Mouse (Mus musculus): ENCODE data around the gene Capn11.
A peak's percentile ranks its signal among the peaks of the same experiment; 100 is the strongest.
"Not testable (repeated sequence)": the region's sequence is repeated elsewhere in the genome, so short reads cannot be mapped to it uniquely, and the experiment has no call there.

Gene Capn11

GRCm38 (mm10) chr17:45628885-45629855 is 30.0 kb downstream of the Capn11 start:
- no peak for DNase-seq (ENCODE audit: low read depth, low spot score)

GRCm38 (mm10) chr17:45628160-45628559 is 31.0 kb downstream of the Capn11 start:
- no peak for DNase-seq (ENCODE audit: low read depth, low spot score)

DNA sequence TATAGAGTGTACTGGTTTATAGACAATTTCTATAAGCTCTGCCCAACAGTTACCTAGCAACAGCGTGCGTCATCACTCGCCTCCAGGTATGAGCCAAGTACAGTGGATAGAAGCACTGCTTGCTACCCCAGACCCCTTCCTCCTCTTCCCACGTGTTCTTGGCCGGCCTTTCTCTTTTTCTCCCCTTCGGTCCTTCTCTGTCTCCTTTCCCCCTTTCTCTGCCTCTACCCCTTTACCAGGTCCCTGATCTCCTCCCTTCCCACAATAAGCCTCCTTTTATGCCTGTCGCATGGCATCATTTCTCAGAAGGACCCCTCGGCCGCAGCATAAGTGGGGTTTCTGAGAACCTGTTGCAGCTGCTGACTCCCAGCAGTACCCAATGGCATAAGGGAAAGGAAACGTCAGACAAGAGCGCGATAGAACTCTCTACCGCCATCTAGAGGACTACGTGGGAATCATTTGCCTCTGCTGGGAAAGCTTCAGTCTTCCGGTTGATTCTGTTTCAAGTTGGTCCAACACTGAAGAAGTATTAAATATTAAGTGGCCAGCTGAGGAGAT is 32.5 kb downstream of the Capn11 start:
- peak; percentile 81 for DNase-seq (ENCODE audit: low read depth, low spot score)

GRCm38 (mm10) chr17:45623425-45623824 is 35.7 kb downstream of the Capn11 start:
- DNase-seq (ENCODE audit: low read depth, low spot score), result not testable (repeated sequence)

DNA sequence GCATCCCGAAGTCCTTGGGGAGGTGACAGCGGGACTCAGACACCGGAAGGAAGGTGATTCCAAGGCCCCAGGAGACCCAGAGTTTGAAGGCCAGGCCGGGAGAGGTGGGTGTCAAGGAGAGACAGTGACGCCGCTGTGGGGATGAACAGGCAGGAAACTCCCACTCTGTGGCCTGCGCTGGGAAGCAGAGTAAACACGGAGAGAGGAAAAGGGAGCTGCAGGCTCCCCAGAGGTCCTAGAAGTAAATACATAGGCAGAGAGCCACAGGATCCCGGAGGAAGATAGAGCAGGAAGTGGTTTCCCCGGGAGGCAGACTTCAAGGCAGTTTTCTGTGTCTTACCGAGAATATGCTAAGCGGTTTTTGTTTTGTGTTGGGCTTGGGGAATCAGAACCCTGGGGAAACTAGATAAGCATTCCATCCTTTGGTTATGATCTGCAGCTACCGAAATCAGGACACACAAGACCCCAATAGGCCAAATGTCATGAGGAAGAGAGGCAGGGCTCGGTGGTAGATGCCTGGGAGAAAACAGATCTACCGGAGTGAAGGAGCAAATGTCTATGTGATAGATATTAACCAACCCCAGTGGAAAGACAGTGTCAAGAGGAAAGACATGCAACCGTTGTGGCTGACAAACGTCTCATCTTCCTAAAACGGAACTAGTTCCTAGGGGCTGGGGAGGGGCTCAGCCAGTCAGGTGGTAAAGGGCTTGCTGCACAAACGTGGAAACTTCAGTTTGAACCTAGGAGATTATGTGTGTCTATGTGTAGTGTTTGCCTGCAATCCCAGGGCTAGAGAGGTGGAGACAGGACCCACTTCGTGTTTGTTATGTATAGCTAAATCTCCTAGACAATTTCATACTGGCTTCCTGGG is 39.5 kb downstream of the Capn11 start:
- DNase-seq (ENCODE audit: low read depth, low spot score), result no peak

- no peak for DNase-seq (ENCODE audit: low read depth, low spot score)
These were observed 40.2 kb downstream of the Capn11 start for GRCm38 (mm10) chr17:45618941-45619385.

GRCm38 (mm10) chr17:45617655-45618054 is 41.5 kb downstream of the Capn11 start:
- no peak for DNase-seq (ENCODE audit: low read depth, low spot score)

GRCm38 (mm10) chr17:45616679-45617078 is 42.4 kb downstream of the Capn11 start:
- DNase-seq (ENCODE audit: low read depth, low spot score), result no peak

- no peak for DNase-seq (ENCODE audit: low read depth, low spot score)
These were observed 43.0 kb downstream of the Capn11 start for GRCm38 (mm10) chr17:45616046-45616650.

DNA sequence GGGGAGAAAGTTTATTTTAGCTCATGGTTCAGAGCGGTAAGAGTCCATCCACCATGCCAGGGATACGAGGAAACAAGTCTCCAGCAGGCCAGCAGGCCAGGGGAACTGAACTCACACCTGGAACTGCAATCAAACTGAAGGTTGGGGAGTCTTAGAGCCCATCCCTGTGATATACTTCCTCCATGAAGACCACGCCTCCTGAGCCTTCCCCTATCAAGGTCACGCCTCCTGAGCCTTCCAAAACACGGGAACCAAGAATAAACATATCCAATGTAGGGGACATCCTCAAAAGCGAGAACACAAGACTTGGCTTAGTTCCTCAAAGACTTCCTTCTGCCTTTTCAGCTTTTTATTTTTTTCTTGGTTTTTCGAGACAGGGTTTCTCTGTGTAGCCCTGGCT is 46.2 kb downstream of the Capn11 start:
- no peak for DNase-seq (ENCODE audit: low read depth, low spot score)

GRCm38 (mm10) chr17:45612008-45612407 is 47.1 kb downstream of the Capn11 start:
- DNase-seq (ENCODE audit: low read depth, low spot score), result no peak

DNA sequence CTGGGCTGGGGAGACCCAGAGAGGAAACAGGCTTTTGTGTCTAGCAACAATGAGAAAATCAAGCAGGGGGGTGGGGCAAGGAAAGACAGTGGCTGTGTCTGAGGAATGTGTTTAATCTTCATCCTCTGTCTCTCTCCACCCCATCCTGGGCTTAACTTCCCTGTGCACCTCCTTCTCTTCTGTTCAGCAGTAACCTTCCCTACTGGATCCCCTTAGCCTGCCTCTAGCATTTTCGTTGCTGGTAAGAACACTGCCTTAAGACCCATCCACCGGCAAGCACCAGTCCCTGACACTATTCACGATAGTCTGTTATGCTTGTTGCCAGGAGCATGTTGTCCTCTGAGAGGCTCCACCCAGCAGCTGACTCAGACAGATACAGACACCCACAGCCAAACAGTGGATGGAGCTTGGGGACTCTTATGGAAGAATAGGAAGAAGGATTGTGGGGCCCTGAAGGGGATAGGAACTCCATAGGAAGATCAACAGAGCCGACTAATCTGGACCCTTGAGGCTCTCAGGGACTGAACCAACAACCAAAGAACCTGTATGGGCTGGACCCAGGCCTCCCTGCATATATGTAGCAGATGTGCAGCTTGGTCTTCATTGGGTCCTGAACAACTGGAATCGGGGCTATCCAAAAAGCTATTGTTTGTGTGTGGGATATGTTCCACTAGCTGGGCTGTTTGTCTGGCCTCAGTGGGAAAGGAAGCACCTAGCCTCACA is 48.8 kb downstream of the Capn11 start:
- DNase-seq (ENCODE audit: low read depth, low spot score), result no peak

DNA sequence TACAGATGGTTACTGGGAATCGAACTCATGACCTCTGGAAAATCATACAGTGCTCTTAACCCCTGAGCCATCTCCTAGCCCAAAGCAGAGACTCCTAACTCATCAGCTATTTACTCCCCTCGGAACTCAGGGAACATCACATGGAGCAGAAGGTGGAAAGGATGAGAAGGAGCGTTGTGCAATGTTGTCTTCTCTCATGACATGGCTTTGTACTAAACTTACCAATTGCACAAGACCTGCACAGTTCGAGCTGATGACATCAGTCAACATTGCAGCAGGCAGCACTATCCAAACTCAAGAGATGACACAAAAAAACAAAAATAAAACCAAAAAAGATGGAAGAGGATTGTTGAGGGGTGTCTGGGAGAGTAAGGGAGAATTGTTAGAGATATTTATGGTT is 50.7 kb downstream of the Capn11 start:
- DNase-seq (ENCODE audit: low read depth, low spot score), result no peak

DNA sequence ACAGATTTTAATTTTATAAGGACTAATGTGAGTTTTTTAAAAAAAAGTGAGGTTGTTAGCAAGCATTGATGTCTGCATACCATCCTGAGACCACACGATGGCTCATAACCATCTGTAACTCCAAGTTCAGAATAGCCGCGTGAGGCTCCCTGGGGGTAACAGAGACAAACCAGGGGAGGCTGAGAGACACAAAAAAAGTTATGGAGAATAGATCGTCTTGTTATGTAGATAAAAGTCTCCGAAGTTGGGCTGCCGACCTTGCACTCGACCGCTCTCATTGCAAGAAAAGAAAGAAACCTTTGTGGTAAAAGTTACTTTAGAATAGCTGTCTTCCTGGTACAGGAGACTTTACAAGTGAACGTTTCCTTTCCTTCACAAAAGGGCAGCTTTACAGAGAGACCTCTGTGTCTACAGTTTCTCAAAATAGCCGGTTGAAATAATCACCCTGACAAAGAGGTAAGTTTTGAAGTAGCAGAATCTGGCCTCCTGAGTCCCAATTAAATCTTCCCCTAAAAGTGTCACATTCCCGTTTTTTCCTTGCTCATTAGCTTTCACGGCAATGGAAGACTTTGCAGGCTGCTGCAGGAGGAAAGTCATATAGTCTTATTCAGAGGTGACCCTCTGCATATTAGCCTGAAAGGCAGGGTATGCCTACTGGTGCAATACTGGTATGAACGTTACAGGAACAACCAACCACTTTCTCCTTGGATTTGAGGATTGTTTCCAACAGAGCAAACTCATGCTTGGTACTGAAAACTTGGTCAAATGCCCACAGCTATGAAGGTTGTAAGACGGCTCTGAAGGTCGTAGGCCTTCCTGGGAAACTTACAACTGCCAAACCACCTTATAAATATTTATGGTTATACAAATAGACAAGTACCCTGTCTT is 51.9 kb downstream of the Capn11 start:
- DNase-seq (ENCODE audit: low read depth, low spot score), result no peak

GRCm38 (mm10) chr17:45602984-45603383 is 56.1 kb downstream of the Capn11 start:
- no peak for DNase-seq (ENCODE audit: low read depth, low spot score)

GRCm38 (mm10) chr17:45601877-45602304 is 57.2 kb downstream of the Capn11 start, which contains the start of gene Mymx:
Gene Mymx (minus strand): TSS chr17:45602102.
- no peak for DNase-seq (ENCODE audit: low read depth, low spot score)

DNA sequence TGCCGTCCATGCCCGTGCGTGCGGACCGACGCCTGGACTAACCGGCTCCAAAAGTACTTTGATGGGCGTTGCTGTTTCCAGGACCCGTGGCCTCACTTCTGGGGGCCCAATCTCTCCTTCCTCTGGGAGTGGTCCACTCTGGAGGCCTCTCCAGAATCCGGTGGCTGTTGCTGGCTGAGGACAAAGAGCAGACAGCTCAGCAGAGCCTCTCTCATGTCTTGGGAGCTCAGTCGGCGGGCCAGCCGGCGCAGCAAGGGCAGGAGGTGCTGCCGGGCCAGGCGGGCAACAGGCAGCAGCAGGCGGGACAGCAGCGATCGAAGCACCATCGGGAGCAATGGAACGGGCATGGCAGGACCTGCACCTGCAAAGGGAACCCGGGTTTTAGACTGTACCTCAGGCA is 57.8 kb downstream of the Capn11 start:
- no peak for DNase-seq (ENCODE audit: low read depth, low spot score)

- DNase-seq (ENCODE audit: low read depth, low spot score), result no peak
These were observed 58.9 kb downstream of the Capn11 start for GRCm38 (mm10) chr17:45600267-45600666.

DNA sequence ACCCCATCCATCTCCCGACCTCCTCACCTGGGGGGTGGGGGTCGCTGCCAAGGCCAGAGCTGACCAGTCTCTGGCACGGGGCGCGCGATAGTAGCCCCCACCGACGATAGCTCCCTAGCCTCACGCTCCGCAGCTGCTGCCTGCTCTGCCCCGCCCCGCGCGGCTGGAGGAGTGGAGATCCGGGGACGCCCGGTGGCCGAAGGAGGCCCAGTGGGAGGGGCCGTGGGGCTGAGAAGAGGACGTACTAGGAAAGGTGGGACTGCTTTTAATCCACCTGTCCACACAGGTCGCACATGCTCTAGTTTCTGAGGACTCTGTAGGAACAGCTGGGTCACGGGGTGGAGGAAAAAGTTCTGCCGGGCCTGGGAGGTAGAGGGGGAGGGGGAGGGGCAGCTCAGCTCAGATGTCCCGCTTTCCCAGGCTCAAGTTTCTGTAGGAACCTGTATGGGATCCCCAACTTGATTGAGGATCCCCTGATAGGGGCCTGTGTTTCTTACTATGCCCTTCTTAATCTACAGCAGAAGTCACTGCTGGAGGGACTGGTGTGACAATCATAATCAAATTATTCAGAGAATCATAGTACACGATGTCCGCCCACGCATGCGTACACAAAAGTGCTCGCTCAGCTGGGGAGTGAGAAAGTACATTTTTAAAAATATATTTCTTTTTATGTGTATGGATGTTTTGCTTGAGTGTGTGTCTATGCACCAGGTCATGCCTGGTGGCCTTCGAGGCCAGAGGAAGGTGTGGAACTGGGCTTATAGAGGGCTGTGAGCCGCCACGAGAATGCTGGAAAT is 59.5 kb downstream of the Capn11 start, which contains the start of gene Slc29a1:
Gene Slc29a1, minus strand, starts transcription at position 161 of the 797 bp plus-strand sequence.
- no peak for DNase-seq (ENCODE audit: low read depth, low spot score)

Data from embryo, embryonic 11.5 days (tissue).